Mouse (Mus musculus) left cerebral cortex, adult 18-20 months (tissue): ENCODE results near the gene Pou2af1. TPM values are rescaled to one million over a fixed set of nuclear protein-coding genes. Genes with fewer than 3 reads are reported as not detected.
A peak's percentile ranks its signal among the peaks of the same experiment; 100 is the strongest.

Experiments
- DNase-seq, 2 experiments: peaks; one replicate each; pipeline ENCODE4 v3.0.0; 2021 to 2022; ENCODE audit warnings: low spot score in 2 of 2, mixed read lengths in 1 of 2
- long read RNA-seq, 2 experiments: library from polyadenylated mRNA; stranded (forward); transcript quantifications; one replicate each; pipeline ENCODE4 v2.0.0; 2021
- total RNA-seq, 2 experiments: library from RNA; stranded (reverse); gene quantifications; 2 replicates each; pipeline ENCODE4 v1.2.3; 2021

The Pou2af1 gene
- not detected for total RNA-seq
- long read RNA-seq, experiment 1 = 0 reads
- long read RNA-seq, experiment 2 = 0 reads

DNA sequence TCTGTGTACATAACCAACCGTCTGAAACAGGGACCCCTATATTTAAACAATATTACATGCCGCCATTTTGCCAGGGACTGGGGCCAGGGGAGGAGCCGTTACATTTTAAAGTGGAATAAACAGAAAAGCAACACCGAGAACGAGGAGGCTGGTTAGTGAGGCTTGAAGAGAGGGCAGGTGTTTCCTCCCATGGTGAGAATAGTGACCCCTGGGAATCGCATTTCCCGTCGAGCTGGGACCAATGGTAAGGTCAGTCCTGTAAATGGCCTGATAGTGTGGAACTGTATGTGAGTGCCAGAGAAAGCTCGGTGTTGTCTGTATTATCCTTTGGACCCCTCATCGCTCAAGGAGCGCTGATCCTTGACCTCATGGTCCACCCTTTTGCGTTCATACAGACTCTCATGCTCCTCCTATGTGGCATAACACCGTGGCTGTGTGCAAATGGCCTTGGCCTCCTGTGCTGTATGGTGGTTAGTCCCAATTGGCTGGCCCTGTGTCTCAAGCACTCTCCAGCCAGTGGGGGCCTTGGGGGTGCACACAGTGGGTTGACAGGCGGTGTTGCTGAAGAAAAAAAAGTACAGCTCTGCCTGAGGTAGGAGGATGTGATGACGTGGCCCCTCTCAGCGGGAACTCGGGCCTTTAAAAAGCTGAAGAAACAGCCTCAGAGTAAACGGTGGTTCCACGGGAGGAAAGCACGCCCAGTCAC, at the start of gene Pou2af1:
Gene Pou2af1 (plus strand): TSS at position 686 of the 706 bp plus-strand sequence.
- DNase-seq = no peak

DNA sequence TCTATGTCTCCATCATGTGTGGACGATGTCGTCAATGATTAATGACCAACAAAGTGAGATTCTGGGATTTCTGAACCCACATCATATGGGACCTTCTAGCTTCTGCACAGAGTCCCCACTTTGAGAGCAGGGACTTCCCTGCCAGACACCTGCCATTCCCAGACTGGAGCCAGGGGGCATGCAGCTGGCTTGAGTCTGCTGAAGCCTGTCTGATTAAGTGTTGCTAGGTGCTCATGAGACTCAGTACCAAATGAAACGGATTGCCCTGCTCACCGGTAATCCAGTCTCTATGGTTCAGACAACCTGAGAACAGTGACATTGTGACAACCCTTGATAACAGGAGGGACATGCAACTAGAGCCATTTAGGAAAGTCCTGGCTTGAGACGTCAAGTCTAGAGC, 49.5 kb upstream of the Pou2af1 start:
- no peak for DNase-seq

DNA sequence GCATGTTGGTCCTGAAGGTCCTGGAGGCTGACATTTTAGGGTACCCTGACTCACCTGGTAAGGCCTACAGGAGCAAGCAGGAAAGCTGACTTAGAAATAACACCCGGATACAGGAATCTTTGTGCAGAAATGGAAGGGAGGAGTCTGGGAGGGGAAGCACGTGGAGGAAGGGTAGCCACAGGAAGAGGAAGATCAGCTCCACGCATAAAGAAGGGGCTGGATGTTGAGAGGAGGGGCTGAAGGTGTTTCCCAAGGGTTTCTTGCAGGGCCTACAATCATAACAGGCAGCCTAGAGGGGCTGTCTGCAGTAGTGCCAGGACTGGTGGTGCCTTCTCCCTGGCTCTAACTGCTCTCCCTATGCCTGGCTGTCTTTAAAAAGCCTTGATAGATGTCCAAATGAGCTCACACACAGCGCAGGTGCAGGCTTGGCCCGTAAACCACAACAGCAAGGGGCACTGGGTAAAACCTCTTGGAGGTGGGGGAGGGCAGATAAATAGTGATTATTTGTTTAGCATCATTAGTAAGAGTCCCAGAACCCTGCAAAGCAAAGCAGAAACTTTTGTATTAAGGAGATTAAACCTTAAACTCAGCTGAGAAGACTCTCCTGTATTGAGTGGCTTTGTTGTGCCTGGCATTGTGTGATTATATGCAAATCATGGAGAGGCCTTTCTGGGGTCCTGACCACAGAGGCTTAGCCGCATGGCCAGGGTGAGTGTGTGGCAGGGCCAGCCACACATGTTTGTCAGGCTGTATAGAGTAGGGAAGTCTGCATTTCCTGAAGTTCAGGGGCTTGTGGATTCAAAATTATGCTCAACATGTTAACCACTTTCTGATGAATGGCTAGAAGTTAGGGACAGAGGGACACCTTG, 48.0 kb upstream of the Pou2af1 start, which contains the start of gene Gm32742:
Gene Gm32742 (minus strand): TSS at position 206 of the 869 bp plus-strand sequence.
- DNase-seq = no peak

DNA sequence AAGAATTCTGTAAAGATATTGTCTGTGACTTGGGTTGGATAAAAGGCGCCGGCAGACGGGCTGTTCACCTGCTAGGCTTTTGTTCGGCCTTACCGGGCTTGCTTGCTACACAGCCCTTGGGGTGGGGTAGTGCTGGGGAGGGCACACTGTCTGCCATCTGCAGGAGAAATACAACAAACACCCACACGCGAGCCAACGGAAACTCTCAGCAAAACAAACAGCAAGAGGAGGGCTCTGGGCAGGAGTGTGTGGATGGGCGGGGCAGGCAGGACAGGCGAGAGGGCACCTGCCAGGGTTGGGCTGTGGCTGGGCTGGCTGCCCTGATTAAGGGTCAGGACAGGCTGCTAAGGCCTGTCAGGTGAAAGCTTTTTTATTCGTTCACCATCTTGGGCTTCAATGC, 45.6 kb upstream of the Pou2af1 start:
- no peak for DNase-seq

DNA sequence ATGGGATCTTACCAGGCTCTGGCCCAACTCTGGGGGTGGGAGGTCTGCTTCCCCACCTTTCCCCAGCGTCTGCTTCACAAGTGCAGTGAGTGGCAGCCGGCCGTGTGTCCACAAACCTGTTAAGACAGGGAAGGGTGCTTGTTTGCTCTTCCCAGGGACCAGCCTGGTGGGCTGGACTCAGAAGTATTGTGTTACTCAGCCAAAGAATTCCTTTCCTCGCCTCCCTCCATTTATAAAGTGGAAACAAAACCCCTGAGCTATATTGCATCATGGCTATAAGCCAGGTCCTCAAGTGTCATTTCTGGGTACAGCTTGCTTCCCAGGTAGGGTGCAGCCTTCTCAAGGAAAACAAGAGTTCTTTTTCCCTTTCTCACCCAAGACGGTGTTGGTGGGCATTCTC, 44.8 kb upstream of the Pou2af1 start:
- no peak for DNase-seq

DNA sequence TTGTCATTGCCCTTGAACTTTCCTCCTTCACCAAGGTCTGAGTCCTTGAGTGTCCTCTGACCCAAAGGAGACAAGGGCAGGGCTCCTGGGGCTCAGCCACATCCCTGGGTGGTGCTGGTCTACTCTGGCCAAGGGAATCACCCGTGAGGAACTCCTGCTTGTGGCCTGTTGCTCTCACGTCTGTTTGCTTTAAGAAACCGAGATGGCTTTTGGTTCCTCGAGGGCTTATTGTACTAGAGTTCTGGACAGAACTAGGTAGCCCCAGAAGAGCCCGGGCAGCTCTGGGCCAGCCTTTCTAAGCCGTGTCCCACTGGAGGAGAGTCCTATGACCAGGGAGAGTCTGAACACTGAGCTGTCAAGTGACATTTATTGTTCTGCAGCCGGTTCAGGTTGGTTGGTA, 44.4 kb upstream of the Pou2af1 start:
- DNase-seq = no peak

DNA sequence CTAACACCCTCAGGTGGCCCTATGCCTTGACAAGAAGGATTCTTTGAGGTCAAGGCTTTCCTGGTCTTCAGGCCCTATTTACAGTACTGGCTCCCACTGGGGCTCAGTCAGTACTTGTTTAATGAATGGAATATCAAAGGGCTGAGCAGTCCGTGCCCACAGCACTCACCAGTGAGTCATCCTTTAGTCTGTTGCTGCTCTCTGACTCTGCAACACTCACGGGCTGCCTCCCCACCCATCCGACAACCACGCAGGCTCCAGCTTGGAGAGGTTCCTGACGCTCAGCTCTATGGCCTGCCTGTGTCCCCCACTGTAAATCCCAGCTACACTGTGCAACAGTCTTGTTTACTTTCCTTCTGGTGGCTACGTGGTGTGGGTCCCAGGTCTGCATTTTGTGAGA, 43.2 kb upstream of the Pou2af1 start:
- no peak for DNase-seq

DNA sequence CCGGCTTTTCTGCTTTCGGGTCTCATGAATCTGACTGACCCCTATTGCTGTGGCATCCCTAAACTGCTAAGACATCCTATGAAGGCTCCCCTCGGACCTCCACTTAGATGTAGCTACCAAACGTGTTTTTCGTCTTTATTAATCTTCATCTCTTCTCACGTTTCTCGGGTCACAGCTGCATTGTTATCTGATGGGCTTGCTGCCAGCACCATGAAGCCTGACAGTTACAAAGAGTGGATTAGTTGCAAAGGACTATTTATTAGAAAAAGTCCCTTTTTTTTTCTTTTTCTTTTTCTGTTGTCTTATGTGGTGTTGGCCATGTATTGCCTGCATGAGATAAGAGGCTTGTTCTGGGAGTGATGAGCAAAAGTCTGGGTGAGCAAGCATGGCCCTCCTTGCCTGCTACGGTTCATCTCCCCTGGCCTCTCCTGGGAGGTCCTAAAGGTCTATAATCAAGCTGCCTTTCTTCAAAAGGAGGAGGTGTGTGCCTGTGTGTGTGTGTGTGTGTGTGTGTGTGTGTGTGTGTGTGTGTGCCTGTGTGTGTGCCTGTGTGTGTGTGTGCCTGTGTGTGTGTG, 38.5 kb upstream of the Pou2af1 start:
- no peak for DNase-seq

DNA sequence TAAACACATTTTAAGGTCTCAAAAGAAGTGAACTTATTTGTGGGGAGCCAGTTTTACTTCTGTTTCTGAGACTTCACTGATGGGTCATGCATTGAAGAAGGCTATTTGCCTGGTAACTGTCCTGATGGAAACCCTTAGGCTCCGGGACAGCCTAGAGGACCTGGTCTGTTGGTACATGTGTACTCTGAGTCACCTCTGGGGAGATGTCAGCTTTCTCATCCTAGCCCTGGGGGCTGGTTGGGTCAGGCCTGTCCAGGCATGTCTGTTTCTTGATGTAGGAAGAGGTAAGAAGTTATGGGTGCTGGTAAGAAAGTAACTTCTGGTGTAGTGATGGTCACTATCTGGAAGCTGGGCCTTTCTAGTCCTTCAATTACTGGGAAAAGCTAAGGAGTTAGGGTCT, 37.8 kb upstream of the Pou2af1 start:
- no peak for DNase-seq

DNA sequence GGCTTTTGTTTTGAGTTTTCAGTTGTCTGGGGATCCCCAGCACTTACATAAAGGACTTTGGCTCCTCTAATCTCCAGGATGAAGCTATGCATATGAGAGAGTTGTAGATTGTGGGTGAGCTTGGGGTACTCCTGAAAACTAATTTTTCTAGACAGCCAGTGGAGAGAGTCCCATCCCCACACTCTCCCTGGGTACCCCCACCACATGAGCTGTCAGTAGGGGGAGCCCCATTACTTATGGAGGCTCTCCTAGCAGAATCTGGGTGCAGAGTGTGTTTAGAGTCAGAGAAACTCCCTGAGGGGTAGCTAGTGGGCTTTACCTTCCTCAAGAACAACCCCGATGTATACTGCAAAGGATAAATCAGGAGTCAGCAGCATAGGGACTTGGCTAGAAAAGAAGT, 35.2 kb upstream of the Pou2af1 start:
- peak in 1 of 2 experiments; percentile 6 for DNase-seq

DNA sequence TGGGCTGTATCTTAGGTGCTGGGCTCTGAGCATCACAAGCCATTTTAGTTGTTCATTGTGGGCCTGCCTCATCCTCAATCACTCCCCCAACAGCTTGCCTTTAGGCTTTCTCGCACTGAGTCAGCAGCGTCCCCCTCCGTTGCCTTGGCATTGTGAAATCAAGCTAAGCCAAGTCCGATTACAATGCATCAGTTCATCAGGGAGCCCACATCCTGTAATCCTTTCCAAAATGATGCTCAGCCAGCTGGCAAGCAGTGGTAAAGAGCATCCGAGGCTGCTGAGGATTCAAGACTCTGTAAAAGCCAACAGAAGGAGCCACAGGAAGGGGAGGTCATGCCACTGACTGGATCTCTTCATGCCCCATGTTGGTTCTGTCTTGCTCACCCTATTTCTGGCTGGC, 32.9 kb upstream of the Pou2af1 start:
- DNase-seq = peak; percentile 67 to 75

DNA sequence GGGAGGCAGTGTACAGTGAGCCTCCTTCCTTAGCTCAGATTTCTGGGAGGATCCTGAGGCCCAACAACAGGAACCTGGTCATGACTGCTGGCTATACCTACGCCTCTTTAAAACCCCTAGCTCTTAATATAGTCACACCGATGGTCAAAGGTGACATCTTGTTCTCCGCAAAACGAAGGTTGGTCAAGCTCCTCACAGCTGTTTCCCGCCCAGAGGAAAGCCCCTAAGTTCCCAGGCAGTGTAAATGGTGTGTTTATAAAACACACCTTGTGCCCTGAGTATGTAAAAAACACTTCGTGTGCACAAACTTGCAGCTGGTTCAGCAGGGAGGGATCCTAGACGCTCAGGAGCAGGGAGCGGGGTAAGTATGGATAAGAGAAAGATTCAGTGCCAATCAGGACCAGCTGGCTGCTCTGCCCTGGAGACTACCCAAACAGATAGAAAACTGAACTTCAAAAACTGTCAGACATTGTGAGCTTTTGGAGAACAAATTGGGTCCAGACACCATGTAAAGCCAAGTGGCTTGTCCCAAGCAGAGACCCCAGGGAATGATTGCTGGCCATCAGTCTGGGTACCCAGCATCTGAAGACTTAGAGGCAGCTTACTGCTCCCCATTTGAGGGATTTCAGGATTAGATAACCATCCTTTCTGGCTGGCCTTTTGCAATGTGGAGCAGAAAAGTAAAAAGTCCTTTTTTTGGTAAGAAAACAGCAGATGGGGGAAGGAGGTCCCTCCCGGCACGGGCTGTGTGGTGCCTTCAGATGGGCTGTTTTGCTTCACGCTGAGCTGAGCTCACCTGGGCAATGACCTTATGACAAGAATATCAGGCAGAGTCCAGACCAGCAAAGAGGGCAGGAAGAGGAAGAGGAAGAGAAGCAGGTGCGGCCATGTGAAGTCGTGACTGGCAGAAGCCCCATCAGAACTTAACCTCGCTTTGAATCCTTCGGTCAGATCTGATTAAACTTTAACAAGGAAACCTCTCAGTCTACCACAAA, 30.5 kb upstream of the Pou2af1 start:
- no peak for DNase-seq

DNA sequence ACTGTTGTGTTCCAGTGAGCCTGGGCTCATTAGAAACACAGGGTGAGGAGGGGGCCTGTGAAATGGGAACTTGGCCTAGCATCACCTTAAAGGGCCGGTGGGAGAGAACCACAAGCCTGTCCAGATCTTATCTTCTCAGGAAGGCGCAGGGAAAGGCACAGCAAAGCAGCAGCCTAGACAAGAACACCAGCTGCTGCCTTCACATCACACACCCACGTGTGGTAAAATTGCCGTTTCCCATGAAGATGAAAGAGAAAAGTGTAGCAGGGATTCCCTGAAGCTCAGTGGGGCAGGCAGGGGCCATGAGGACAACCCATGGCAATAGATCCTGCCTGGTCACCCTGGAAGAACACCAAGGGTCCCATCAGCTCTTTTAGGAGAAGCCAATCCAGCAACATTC, 28.1 kb upstream of the Pou2af1 start:
- DNase-seq = peak; percentile 38 to 71

DNA sequence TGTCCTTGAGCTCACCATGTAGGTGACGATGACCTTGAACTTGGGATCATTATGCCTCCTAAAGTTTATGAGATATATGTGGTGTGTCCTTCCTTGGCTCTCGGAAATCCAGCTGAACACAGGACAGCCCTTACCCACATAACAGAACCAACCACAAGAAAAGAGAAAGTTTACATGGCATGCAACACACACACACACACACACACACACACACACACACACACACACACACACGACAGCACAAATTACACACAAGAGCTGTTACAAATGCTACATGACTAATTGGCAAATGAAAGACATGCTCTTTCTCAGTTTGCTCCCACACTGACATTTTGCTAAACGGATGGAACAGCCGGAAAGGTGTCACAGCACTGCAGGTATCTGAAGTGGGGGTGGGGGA, 27.6 kb upstream of the Pou2af1 start:
- DNase-seq = no peak

DNA sequence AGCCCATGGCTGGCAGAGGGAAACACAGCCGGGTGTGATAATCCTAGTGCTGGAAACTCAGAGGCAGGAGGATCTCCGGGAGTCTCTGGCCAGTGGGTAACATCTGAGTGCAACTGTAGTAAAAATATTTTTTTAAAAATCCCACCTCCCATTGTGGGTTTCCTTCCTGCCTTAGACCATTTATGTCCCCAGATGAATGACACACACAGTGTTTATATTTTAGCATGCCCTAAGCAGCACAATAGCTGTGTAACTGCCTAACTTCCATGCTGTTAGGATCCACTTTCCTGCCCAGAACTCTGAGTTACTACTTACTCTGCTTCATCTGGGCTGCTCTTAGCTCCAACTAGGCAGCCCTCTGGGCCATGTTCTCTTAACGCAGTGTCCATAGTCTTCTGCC, 22.9 kb upstream of the Pou2af1 start:
- DNase-seq = no peak

DNA sequence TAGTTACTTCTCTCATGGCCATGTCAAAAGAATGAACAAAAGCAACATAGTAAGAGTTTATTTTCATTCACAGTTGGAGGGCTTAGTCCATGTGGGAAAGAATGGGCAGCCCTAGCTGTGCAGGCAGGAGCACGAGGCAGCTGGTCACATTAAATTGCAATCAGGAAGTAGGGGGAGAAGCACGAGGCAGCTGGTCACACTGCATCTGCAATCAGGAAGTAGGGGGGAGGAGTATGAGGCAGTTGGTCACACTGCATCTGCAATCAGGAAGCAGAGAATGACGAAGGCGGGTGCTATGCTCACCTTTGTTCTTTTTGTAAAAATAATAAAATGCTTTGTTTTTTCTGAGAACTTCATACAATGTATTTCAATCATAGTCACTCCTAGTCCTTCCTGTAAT, 18.7 kb upstream of the Pou2af1 start:
- no peak for DNase-seq

DNA sequence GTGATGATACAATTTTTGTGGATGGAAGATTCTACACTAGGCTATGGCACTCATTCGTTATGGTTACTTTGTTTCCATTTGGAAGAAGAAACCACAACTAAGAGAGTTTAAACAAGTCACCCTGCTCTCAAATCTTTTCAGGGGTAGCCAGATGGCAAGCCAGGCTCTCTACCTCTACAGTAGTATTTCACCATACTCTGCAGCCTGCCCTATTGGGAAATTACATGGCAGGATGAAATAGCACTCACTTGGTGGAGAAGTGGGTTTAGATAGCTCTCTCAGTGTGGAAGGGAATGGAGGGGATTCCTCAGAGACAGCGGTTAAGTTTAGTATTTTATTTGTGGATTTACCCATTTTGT, 4.6 kb upstream of the Pou2af1 start:
- DNase-seq = no peak

DNA sequence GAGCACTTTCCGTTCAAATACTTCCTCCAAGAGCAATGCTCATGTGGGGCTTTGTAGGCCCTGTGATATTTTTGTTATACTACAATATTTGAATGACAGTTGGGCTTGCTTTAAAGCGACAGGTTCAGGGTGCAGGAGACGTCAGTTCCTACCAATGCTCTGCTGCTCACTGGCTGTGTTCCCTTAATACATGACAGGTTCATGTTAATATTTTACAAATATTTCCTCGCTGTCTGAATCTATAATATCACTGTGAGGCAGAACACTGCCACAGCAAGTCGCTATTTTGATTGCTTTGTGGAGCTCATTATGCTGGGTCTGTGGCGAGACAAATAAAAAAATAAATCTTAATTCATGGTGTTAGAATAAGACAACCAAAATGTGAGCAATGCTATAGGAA, 2.3 kb upstream of the Pou2af1 start:
- no peak for DNase-seq

DNA sequence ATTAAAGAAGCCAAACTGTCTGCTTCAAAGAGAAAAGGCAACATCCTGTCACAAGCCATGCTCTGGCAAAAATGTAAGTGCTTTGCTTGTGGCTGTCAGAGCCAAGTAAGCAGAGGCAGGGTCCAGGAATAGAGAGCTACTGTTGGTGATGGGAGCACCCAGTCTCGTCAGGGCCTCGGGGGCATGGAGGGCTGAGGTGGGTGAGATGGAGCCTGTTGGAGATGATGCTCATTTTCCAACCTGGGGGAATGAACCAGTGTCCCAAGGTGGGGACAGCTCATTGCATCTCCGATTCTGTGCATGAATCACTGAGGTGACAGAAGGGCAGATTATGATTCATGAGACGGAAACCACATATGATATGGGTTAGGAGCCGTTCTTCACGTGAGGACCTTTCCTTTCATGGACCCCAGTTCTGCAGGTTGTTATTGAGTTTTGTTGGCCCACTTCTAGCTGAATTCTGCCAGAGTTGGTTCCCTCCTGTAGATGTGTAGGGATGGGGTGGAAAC, 275 bp downstream of the Pou2af1 start:
- no peak for DNase-seq

DNA sequence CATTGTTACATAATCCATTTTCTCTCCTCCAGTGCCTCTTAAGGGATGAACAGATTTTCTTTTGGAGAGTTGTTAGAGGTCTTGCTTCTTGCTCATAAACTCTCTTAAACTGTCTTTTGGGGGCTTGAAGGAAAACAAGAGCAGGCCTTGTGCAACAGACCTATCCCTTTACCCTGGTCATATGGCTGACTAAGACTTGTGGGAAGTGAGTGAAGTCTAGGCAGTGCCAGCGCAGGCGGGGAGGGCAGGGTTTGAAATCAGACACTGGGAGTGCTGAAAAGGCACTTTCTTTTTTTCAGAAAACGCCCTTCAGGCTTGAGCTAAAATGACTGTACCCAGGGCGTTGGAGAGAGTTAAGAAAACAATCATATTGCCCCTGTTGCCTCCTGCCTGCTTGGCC, 1.8 kb downstream of the Pou2af1 start:
- no peak for DNase-seq

DNA sequence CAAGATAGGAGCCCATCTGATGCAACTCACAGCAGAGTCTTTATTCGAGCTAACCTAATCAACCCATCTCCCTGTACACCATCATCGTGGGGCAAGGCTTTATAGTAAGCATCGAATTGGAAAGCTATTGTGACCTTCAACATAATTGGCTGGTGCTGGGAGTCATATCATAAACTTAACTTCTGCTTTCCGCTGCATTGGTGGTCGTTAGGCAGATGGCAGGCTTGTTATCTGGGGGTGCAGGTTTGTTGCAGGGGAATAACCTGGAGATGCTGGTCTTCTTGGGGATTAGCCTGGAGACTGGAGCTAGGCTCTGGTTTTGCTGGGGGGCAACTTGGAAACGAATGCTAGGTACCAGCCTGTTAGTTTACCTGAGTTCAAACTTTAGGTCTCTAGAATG, 2.4 kb downstream of the Pou2af1 start:
- no peak for DNase-seq
